Mouse (Mus musculus) right cerebral cortex, postnatal 10 days (tissue): ENCODE measurements around the gene Hypm.

Experiments
- DNase-seq, 2 experiments: peaks; one replicate each; pipeline ENCODE4 v3.0.0; 2021; ENCODE audit warnings: low spot score in 2 of 2

Hypm gene

GRCm38 (mm10) chrX:9846628-9847027 lies at the start of gene Hypm:
Hypm (plus strand) TSS chrX:9846928.
- DNase-seq: no peak

GRCm38 (mm10) chrX:9810101-9810500 lies 36.6 kb upstream of the Hypm start:
- DNase-seq: no peak

- no peak for DNase-seq
Measured at GRCm38 (mm10) chrX:9812469-9812868, 34.3 kb upstream of the Hypm start.

- no peak for DNase-seq
Measured at GRCm38 (mm10) chrX:9834779-9835178, 11.9 kb upstream of the Hypm start.

GRCm38 (mm10) chrX:9849403-9849802 lies 2.7 kb downstream of the Hypm start, which contains the start of gene H2al3:
H2al3 (plus strand) TSS chrX:9849703.
- DNase-seq: no peak

GRCm38 (mm10) chrX:9861859-9862258 lies 15.1 kb downstream of the Hypm start:
- DNase-seq: no peak

GRCm38 (mm10) chrX:9875519-9875918 lies 28.8 kb downstream of the Hypm start:
- no peak for DNase-seq

GRCm38 (mm10) chrX:9885322-9885721 lies 38.6 kb downstream of the Hypm start, which contains the start of gene Sytl5:
Sytl5 (plus strand) TSS chrX:9885622.
- DNase-seq: no peak
